Mouse (Mus musculus): Measurements from ENCODE around the gene Tmem132a.
A peak's percentile ranks its signal among the peaks of the same experiment; 100 is the strongest.

Tmem132a gene

GRCm38 (mm10) chr19:10869886-10870527 is at the start of gene Tmem132a:
Gene Tmem132a (minus strand): TSS chr19:10869940.
- DNase-seq: peak; percentile 71 to 79

- peak; percentile 54 to 67 for DNase-seq
These were observed 48.7 kb upstream of the Tmem132a start for GRCm38 (mm10) chr19:10918321-10918991.

GRCm38 (mm10) chr19:10916506-10916905 is 46.8 kb upstream of the Tmem132a start:
- DNase-seq: no peak

GRCm38 (mm10) chr19:10914870-10915269 is 45.1 kb upstream of the Tmem132a start:
- no peak for DNase-seq

GRCm38 (mm10) chr19:10914291-10914690 is 44.6 kb upstream of the Tmem132a start:
- DNase-seq: no peak

GRCm38 (mm10) chr19:10909087-10909721 is 39.5 kb upstream of the Tmem132a start:
- no peak for DNase-seq

GRCm38 (mm10) chr19:10907891-10908290 is 38.2 kb upstream of the Tmem132a start:
- DNase-seq: peak; percentile 77 to 82

- DNase-seq: no peak
These were observed 35.9 kb upstream of the Tmem132a start for GRCm38 (mm10) chr19:10905728-10906000.

GRCm38 (mm10) chr19:10904927-10905727 is 35.4 kb upstream of the Tmem132a start:
- DNase-seq: peak; percentile 36 to 53

GRCm38 (mm10) chr19:10904512-10904911 is 34.8 kb upstream of the Tmem132a start:
- no peak for DNase-seq

- no peak for DNase-seq
These were observed 31.3 kb upstream of the Tmem132a start for GRCm38 (mm10) chr19:10901046-10901445.

GRCm38 (mm10) chr19:10900315-10900714 is 30.6 kb upstream of the Tmem132a start:
- peak; percentile 38 to 63 for DNase-seq

GRCm38 (mm10) chr19:10897491-10897890 is 27.8 kb upstream of the Tmem132a start:
- no peak for DNase-seq

- DNase-seq: no peak
These were observed 27.1 kb upstream of the Tmem132a start for GRCm38 (mm10) chr19:10896849-10897248.

- DNase-seq: peak; percentile 31 to 47
These were observed 26.0 kb upstream of the Tmem132a start for GRCm38 (mm10) chr19:10895708-10896107.

GRCm38 (mm10) chr19:10895016-10895528 is 25.3 kb upstream of the Tmem132a start, which contains the start of gene Prpf19:
Gene Prpf19 (plus strand): TSS chr19:10895231.
- peak; percentile 99 for DNase-seq

GRCm38 (mm10) chr19:10892201-10892600 is 22.5 kb upstream of the Tmem132a start:
- no peak for DNase-seq

GRCm38 (mm10) chr19:10881426-10882154 is 11.8 kb upstream of the Tmem132a start, which contains the start of gene Tmem109:
Gene Tmem109 (minus strand): TSS chr19:10882001.
- peak; percentile 97 to 98 for DNase-seq

- DNase-seq: no peak
These were observed 11.3 kb upstream of the Tmem132a start for GRCm38 (mm10) chr19:10880975-10881425.

GRCm38 (mm10) chr19:10880085-10880974 is 10.6 kb upstream of the Tmem132a start:
- DNase-seq: peak; percentile 63 to 66

Measured in cerebellum, postnatal 10 days (tissue).